In the genomic region with DNA sequence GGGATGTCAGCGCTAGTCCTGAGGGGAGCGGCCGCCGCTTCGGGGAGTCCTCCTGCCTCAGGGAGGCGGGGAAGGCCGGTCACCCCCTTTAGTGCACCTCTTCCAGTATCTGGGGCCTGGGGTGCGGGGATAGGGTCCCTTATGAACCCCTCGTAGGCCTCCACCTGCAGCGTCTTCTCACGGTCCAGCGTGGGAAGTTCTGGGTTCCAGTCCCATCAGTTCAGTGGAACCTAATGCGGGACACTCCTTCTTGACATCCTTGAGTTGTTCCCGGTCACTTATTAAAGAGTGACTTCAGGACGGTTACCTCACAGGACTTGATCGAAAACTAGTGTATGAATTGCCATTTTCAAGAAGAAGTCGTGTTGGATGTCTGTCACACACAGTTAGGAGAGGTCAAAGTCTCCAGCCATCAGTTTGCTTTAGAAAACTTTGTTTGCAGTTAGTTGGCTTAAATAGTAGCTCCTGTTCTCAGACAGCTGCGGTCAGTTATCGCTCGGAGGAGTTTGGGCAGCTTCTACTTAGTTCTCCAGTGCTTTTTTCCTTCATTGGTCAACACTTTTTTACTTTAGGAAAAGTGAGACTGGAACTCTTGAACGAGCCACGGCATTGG, we compare ENCODE assay signal across 8 mouse cellular contexts. TPM values are rescaled to one million over a fixed set of nuclear protein-coding genes. Genes with fewer than 3 reads are reported as not detected.
A peak's percentile ranks its signal among the peaks of the same experiment; 100 is the strongest.
DNase-seq lines count a peak whose midpoint lies in the region; ATAC-seq and TF ChIP-seq lines count a peak whose summit lies in the region.

No protein-coding gene starts in this region.

- no peak for TF ChIP-seq CTCF in G1E (IDR thresholded peaks at IDR 0.05; ENCODE audit: low read depth, low read length)

- peak overlapping the region; percentile 69; the same call in 1 of the 2 replicates for H3K27ac ChIP-seq in heart, embryonic 12.5 days (ENCODE audit: poor library complexity, severe bottlenecking)
- no peak overlapping the region; the same call in 1 of the 2 replicates for H3K27ac ChIP-seq in neural tube, embryonic 14.5 days (ENCODE audit: low read depth, low read length)

- H3K9ac ChIP-seq in heart, embryonic 12.5 days = peak overlapping the region; percentile 82
- peak overlapping the region; percentile 79 for H3K9ac ChIP-seq in neural tube, embryonic 14.5 days (replicated peaks; ENCODE audit: low read depth, low read length)

- no peak for ATAC-seq in G1E (ENCODE audit: extremely low read depth, insufficient number of reproducible peaks, low FRiP score, poor library complexity, severe bottlenecking)
- no peak for ATAC-seq in heart, embryonic 12.5 days (ENCODE audit: insufficient number of reproducible peaks, low FRiP score)
- no peak for ATAC-seq in neural tube, embryonic 14.5 days (ENCODE audit: low read depth)

- H3K4me3 ChIP-seq in G1E (ENCODE audit: low read depth, low read length) = peak overlapping the region; percentile 85
- peak overlapping the region; percentile 71 for H3K4me3 ChIP-seq in heart, embryonic 12.5 days
- H3K4me3 ChIP-seq in neural tube, embryonic 14.5 days (ENCODE audit: low read depth, low read length) = peak overlapping the region; percentile 87

- DNase-seq in A20 (ENCODE audit: low read depth, low spot score) (peak; percentile 72), G1E (ENCODE audit: low spot score) (no peak)
- peak; percentile 46 to 56 for DNase-seq in kidney, postnatal 25 days
- DNase-seq in spleen, adult 18-20 months = no peak
- DNase-seq in urinary bladder, postnatal 36 days (ENCODE audit: low spot score in 2 of 2) = no peak
- no peak for DNase-seq in adrenal gland, postnatal 25 days

- 16% methylated on average over 22 of the region's 22 CpGs for WGBS in heart, embryonic 12.5 days
- WGBS in neural tube, embryonic 14.5 days = 22% methylated on average over 21 of the region's 22 CpGs

- H3K4me2 ChIP-seq in heart, embryonic 12.5 days = peak overlapping the region; percentile 91
- peak overlapping the region; percentile 81 for H3K4me2 ChIP-seq in neural tube, embryonic 14.5 days (ENCODE audit: low read depth, low read length)

- no peaks in the 10 kb centered on the region for H3K36me3 ChIP-seq in G1E (replicated peaks)
- H3K36me3 ChIP-seq in heart, embryonic 12.5 days = no peaks in the 10 kb centered on the region
- no peaks in the 10 kb centered on the region for H3K36me3 ChIP-seq in neural tube, embryonic 14.5 days (ENCODE audit: control insufficient read depth, insufficient read depth, low read length)

- H3K4me1 ChIP-seq in G1E (ENCODE audit: insufficient read depth, low read depth, low read length) = peaks cover 39% of the 10 kb centered on the region
- peaks cover 13% of the 10 kb centered on the region for H3K4me1 ChIP-seq in heart, embryonic 12.5 days (replicated peaks)
- peaks cover 4% of the 10 kb centered on the region; the same call in 1 of the 2 replicates for H3K4me1 ChIP-seq in neural tube, embryonic 14.5 days (ENCODE audit: control insufficient read depth, insufficient read depth, low read length)

- H3K9me3 ChIP-seq in G1E (replicated peaks) = no peaks in the 10 kb centered on the region
- H3K9me3 ChIP-seq in heart, embryonic 12.5 days (replicated peaks) = no peaks in the 10 kb centered on the region; the same call in 1 of the 2 replicates
- H3K9me3 ChIP-seq in neural tube, embryonic 14.5 days (ENCODE audit: control insufficient read depth, low read length) = no peaks in the 10 kb centered on the region

- no peaks in the 10 kb centered on the region for H3K27me3 ChIP-seq in G1E (ENCODE audit: insufficient read depth, low read length)
- no peaks in the 10 kb centered on the region for H3K27me3 ChIP-seq in heart, embryonic 12.5 days (replicated peaks)
- no peaks in the 10 kb centered on the region for H3K27me3 ChIP-seq in neural tube, embryonic 14.5 days (ENCODE audit: control insufficient read depth, insufficient read depth, low read length)

RNA-seq across cellular contexts. Expression of a gene that starts 0.8 kb away (rescaled TPM):
- 40.6 and 44.0 TPM in 2 replicates for total RNA-seq in G1E (2014; fragmentation: Nextera tagmentation)
- 21.4 and 23.8 TPM in 2 replicates for total RNA-seq in G1E (2017)
- 5.6 and 7.6 TPM in 2 replicates for polyA plus RNA-seq in G1E (2012)
- polyA plus RNA-seq in heart, embryonic 12.5 days (2016; fragmentation: Nextera tagmentation; extraction: Ambion mirVana) = 12.1 and 13.8 TPM in 2 replicates
- 416 and 554 TPM in 2 replicates for polyA plus RNA-seq in neural tube, embryonic 14.5 days (2014; fragmentation: Nextera tagmentation; extraction: Ambion mirVana)
- total RNA-seq in adrenal gland, postnatal 25 days (2021) = 28.8 and 31.4 TPM in 2 replicates

Comparison
In these comparisons a context has a peak if more than half of its experiments do, and no peak if none do; other contexts are left out.
1. DNase-seq: peak in A20 (single experiment) and kidney, postnatal 25 days (2 of 2); none in G1E (single experiment), spleen, adult 18-20 months (0 of 2), urinary bladder, postnatal 36 days (0 of 2) and adrenal gland, postnatal 25 days (single experiment).
2. RNA of a gene that starts 0.8 kb away (polyA plus RNA-seq): 416 to 554 TPM in neural tube, embryonic 14.5 days; 12.1 to 13.8 TPM in heart, embryonic 12.5 days and 5.6 to 7.6 TPM in G1E; every median in the first group is over 10 times any median in the second.
3. Peak in every context shown above with its lines, with median percentiles within 50 percentile points of each other: H3K4me3 ChIP-seq.